Mouse (Mus musculus) MEL (cell line): Measurements from ENCODE around the gene Tmem19.

Source experiments
- CTCF ChIP-seq, 3 experiments: IDR thresholded peaks in 2 of 3; conservative IDR thresholded peaks in 1 of 3; 2 replicates each; pipeline ENCODE4 v1.5.1; 2011 to 2012; ENCODE audit warnings: low read length in 3 of 3, low read depth in 2 of 3, mild to moderate bottlenecking in 2 of 3, improper control_type of control experiment in 1 of 3, inconsistent platforms in 1 of 3, mixed read lengths in 1 of 3, moderate library complexity in 1 of 3; ENCODE audit not compliant: control insufficient read depth in 1 of 3, insufficient read depth in 1 of 3, poor library complexity in 1 of 3, severe bottlenecking in 1 of 3
- E2F4 ChIP-seq: IDR thresholded peaks from 2 replicates; pipeline ENCODE4 v1.6.1; 2011; ENCODE audit warnings: low read depth, low read length, improper control_type of control experiment, borderline replicate concordance
- GATA1 ChIP-seq: IDR thresholded peaks from 2 replicates; pipeline ENCODE4 v1.6.1; 2011; ENCODE audit warnings: low read depth, low read length, improper control_type of control experiment
- MAFK ChIP-seq: IDR thresholded peaks from 2 replicates; pipeline ENCODE4 v1.6.1; 2011; ENCODE audit warnings: low read depth, mild to moderate bottlenecking, low read length, improper control_type of control experiment, borderline replicate concordance
- MEF2A ChIP-seq: IDR thresholded peaks from 2 replicates; pipeline ENCODE4 v1.6.1; 2014; ENCODE audit warnings: low read depth, mild to moderate bottlenecking, inconsistent platforms, low read length, improper control_type of control experiment; ENCODE audit not compliant: poor library complexity, insufficient replicate concordance, severe bottlenecking; ENCODE audit errors: extremely low read depth
- NRF1 ChIP-seq: IDR thresholded peaks from 2 replicates; pipeline ENCODE4 v1.6.1; 2014; ENCODE audit warnings: low read depth, mild to moderate bottlenecking, inconsistent platforms, low read length, improper control_type of control experiment, moderate library complexity; ENCODE audit not compliant: poor library complexity, insufficient read depth, severe bottlenecking
- POLR2A ChIP-seq, 2 experiments: IDR thresholded peaks; 2 replicates each; pipeline ENCODE4 v1.6.1; 2011 to 2012; ENCODE audit warnings: low read length in 2 of 2, mild to moderate bottlenecking in 2 of 2, control low read depth in 1 of 2, improper control_type of control experiment in 1 of 2, low read depth in 1 of 2, moderate library complexity in 1 of 2; ENCODE audit not compliant: control insufficient read depth in 1 of 2, insufficient read depth in 1 of 2, poor library complexity in 1 of 2
- TCF12 ChIP-seq: IDR thresholded peaks from 2 replicates; pipeline ENCODE4 v1.6.1; 2014; ENCODE audit warnings: low read depth, mild to moderate bottlenecking, inconsistent platforms, low read length, improper control_type of control experiment, moderate library complexity
- ZC3H11A ChIP-seq: IDR thresholded peaks from 2 replicates; pipeline ENCODE4 v1.6.1; 2012; ENCODE audit warnings: low read depth, mild to moderate bottlenecking, inconsistent platforms, low read length, improper control_type of control experiment
- ZKSCAN1 ChIP-seq: IDR thresholded peaks from 2 replicates; pipeline ENCODE4 v1.6.1; 2012; ENCODE audit warnings: low read depth, mild to moderate bottlenecking, inconsistent platforms, low read length, improper control_type of control experiment, moderate library complexity

- TF ChIP-seq TCF12 = no peak
- TF ChIP-seq CTCF (IDR thresholded peaks at IDR 0.05 in 2 of 3, conservative IDR thresholded peaks at IDR 0.05 in 1 of 3; ENCODE audit: control insufficient read depth in 1 of 3, insufficient read depth in 1 of 3, low read depth in 2 of 3, low read length in 3 of 3, poor library complexity in 1 of 3, severe bottlenecking in 1 of 3) = no peak
- TF ChIP-seq POLR2A (IDR thresholded peaks at IDR 0.05; ENCODE audit: control insufficient read depth in 1 of 2, insufficient read depth in 1 of 2, low read depth in 1 of 2, low read length in 2 of 2, poor library complexity in 1 of 2) = no peak
- no peak for TF ChIP-seq MEF2A
- TF ChIP-seq ZC3H11A = no peak
- no peak for TF ChIP-seq NRF1
- no peak for TF ChIP-seq ZKSCAN1
- TF ChIP-seq GATA1 = no peak
- TF ChIP-seq MAFK = no peak
- no peak for TF ChIP-seq E2F4
These were observed 29.8 kb downstream of the Tmem19 start for GRCm38 (mm10) chr10:115332420-115332952.
